Mouse (Mus musculus): ENCODE measurements at regions not wholly inside any gene's neighbourhood (a gene's known extent, or its start where the extent isn't known, plus 50 kb on each side); places are given as distances from the start of the nearest gene placed in this dataset.

GRCm38 (mm10) chr15:43364496-43364895 lies 3230.3 kb downstream of the 9330182O14Rik start:
- DNase-seq, result peak; percentile 38

GRCm38 (mm10) chr15:43373072-43373471 lies 3238.9 kb downstream of the 9330182O14Rik start:
- no peak for DNase-seq

- DNase-seq, result no peak
Observed at GRCm38 (mm10) chr15:43382405-43382804, 3248.2 kb downstream of the 9330182O14Rik start.

- no peak for DNase-seq
Observed at GRCm38 (mm10) chr15:43399821-43400220, 3265.7 kb downstream of the 9330182O14Rik start.

- DNase-seq, result no peak
Observed at GRCm38 (mm10) chr15:43403585-43403984, 3269.4 kb downstream of the 9330182O14Rik start.
